Mouse (Mus musculus) testis, adult 2 months (tissue): ENCODE data around the gene Mcoln2.

Experiments used
- CTCF ChIP-seq: fragments of 200-500 bp; IDR thresholded peaks from 2 replicates; pipeline ENCODE4 v1.5.1; 2012; ENCODE audit warnings: low read depth, mild to moderate bottlenecking, inconsistent platforms, low read length, moderate library complexity; ENCODE audit not compliant: control insufficient read depth, insufficient read depth, insufficient replicate concordance
- POLR2A ChIP-seq: fragments of 200-500 bp; IDR thresholded peaks from 2 replicates; pipeline ENCODE4 v1.6.1; 2012; ENCODE audit warnings: low read depth, mild to moderate bottlenecking, inconsistent platforms, low read length, moderate library complexity; ENCODE audit not compliant: control insufficient read depth

GRCm38 (mm10) chr3:146199486-146199885 is 49.9 kb downstream of the Mcoln2 start:
- TF ChIP-seq POLR2A = no peak
- TF ChIP-seq CTCF = no peak
